Comparison of ENCODE assay signal across 7 mouse cellular contexts in genomic region chrX:101504636-101505035, GRCm38 (mm10). TPM values are rescaled to one million over a fixed set of nuclear protein-coding genes. Genes with fewer than 3 reads are reported as not detected.
A peak's percentile ranks its signal among the peaks of the same experiment; 100 is the strongest.
DNase-seq lines count a peak whose midpoint lies in the region; ATAC-seq lines count a peak whose summit lies in the region.

No protein-coding gene starts in this region.

- H3K9ac ChIP-seq in kidney, embryonic 16.5 days (replicated peaks; ENCODE audit: low read length), result no peak overlapping the region

- DNase-seq in kidney, postnatal 4 days, result peak; percentile 43 to 46
- peak; percentile 22 for DNase-seq in MN1 (ENCODE audit: low spot score)
- peak; percentile 12 to 47 for DNase-seq in natural killer cell, adult 2 months (ENCODE audit: low spot score in 2 of 2)
- DNase-seq in midbrain, embryonic 10.5 days (ENCODE audit: low spot score), result no peak
- no peak for DNase-seq in gastrocnemius, postnatal 36 days

- no peaks in the 10 kb centered on the region for H3K9me3 ChIP-seq in kidney, embryonic 16.5 days (ENCODE audit: low read length)
- H3K9me3 ChIP-seq in midbrain, embryonic 10.5 days (replicated peaks), result no peaks in the 10 kb centered on the region

- no peak overlapping the region for H3K4me3 ChIP-seq in kidney, embryonic 16.5 days (ENCODE audit: low read length)
- no peak overlapping the region for H3K4me3 ChIP-seq in midbrain, embryonic 10.5 days

- H3K27ac ChIP-seq in kidney, embryonic 16.5 days (ENCODE audit: low read length), result no peak overlapping the region
- no peak overlapping the region for H3K27ac ChIP-seq in midbrain, embryonic 10.5 days (replicated peaks)

- no peak overlapping the region for H3K4me2 ChIP-seq in kidney, embryonic 16.5 days (replicated peaks; ENCODE audit: low read depth, low read length)

- WGBS in kidney, embryonic 16.5 days, result 14% methylated on average over 3 of the region's 3 CpGs
- WGBS in midbrain, embryonic 10.5 days, result 16% methylated on average over 3 of the region's 3 CpGs

- no peaks in the 10 kb centered on the region for H3K27me3 ChIP-seq in kidney, embryonic 16.5 days (ENCODE audit: insufficient read depth, low read length)
- no peaks in the 10 kb centered on the region for H3K27me3 ChIP-seq in midbrain, embryonic 10.5 days (ENCODE audit: low read depth, poor library complexity, severe bottlenecking)

- no peaks in the 10 kb centered on the region for H3K36me3 ChIP-seq in kidney, embryonic 16.5 days (ENCODE audit: insufficient read depth, low read length)
- H3K36me3 ChIP-seq in midbrain, embryonic 10.5 days, result 0 out of 2 replicates have a peak, but pooled peaks cover 2% of the 10 kb centered on the region

- no peaks in the 10 kb centered on the region for H3K4me1 ChIP-seq in kidney, embryonic 16.5 days (ENCODE audit: insufficient read depth, low read length)
- H3K4me1 ChIP-seq in midbrain, embryonic 10.5 days, result no peaks in the 10 kb centered on the region

- intact Hi-C loops in gastrocnemius, postnatal 36 days (cut with DNase I), result no loop called here

- no peak for ATAC-seq in kidney, embryonic 16.5 days (ENCODE audit: low FRiP score, low TSS enrichment)
- peak; percentile 62; the same call in 1 of the 2 replicates for ATAC-seq in common myeloid progenitor, adult 5-6 weeks (replicated peaks; ENCODE audit: low read depth, poor library complexity, severe bottlenecking)

RNA-seq across cellular contexts. Expression of gene Taf1, which starts 27.9 kb away (rescaled TPM):
- polyA plus RNA-seq in kidney, embryonic 16.5 days (2015; fragmentation: Nextera tagmentation; extraction: Ambion mirVana), result 14.2 and 14.3 TPM in 2 replicates
- total RNA-seq in common myeloid progenitor, adult 5-6 weeks (2017), result 80.9 and 87.4 TPM in 2 replicates
- 19.3 and 21.8 TPM in 2 replicates for polyA plus RNA-seq in midbrain, embryonic 10.5 days (2016; fragmentation: Nextera tagmentation; extraction: Ambion mirVana)
- total RNA-seq in gastrocnemius, postnatal 36 days (2021), result 1 to 10 TPM; 5.8 to 8.2 TPM

RNA-seq across cellular contexts. Expression of gene Itgb1bp2, which starts 55.7 kb away (rescaled TPM):
- polyA plus RNA-seq in kidney, embryonic 16.5 days (2015; fragmentation: Nextera tagmentation; extraction: Ambion mirVana), result 4.0 and 4.8 TPM in 2 replicates
- 0.58 and 0.87 TPM in 2 replicates for total RNA-seq in common myeloid progenitor, adult 5-6 weeks (2017)
- polyA plus RNA-seq in midbrain, embryonic 10.5 days (2016; fragmentation: Nextera tagmentation; extraction: Ambion mirVana), result 2.3 and 2.7 TPM in 2 replicates
- total RNA-seq in gastrocnemius, postnatal 36 days (2021), result 100 to 1,000 TPM; 211 to 226 TPM

Comparison
In these comparisons a context has a peak if more than half of its experiments do, and no peak if none do; other contexts are left out.
1. DNase-seq: peak in kidney, postnatal 4 days (2 of 2), MN1 (single experiment) and natural killer cell, adult 2 months (2 of 2); none in midbrain, embryonic 10.5 days (single experiment) and gastrocnemius, postnatal 36 days (0 of 2).
2. RNA of gene Itgb1bp2, which starts 55.7 kb away (total RNA-seq): 211 to 226 TPM in gastrocnemius, postnatal 36 days; 0.58 to 0.87 TPM in common myeloid progenitor, adult 5-6 weeks; every median in the first group is over 100 times any median in the second.